Mouse (Mus musculus): ENCODE data around the gene Afmid. TPM values are rescaled to one million over a fixed set of nuclear protein-coding genes. Genes with fewer than 3 reads are reported as not detected.
"Not testable (repeated sequence)": the region's sequence is repeated elsewhere in the genome, so short reads cannot be mapped to it uniquely, and the experiment has no call there.

The Afmid gene
- 6.5 and 6.9 TPM in 2 replicates for polyA plus RNA-seq (2015; fragmentation: Nextera tagmentation; extraction: Ambion mirVana)

- DNase-seq (ENCODE audit: low spot score) = peak; percentile 81
Observed at GRCm38 (mm10) chr11:117825333-117826101, at the start of gene Afmid, which contains the start of gene Tk1. TSS of gene Afmid (plus strand) at chr11:117825924. TSS of gene Tk1 (minus strand) at chr11:117826092.

GRCm38 (mm10) chr11:117776085-117776792, 49.5 kb upstream of the Afmid start:
- no peak for DNase-seq (ENCODE audit: low spot score)

GRCm38 (mm10) chr11:117777111-117777510, 48.6 kb upstream of the Afmid start:
- peak; percentile 66 for DNase-seq (ENCODE audit: low spot score)

GRCm38 (mm10) chr11:117778031-117778430, 47.7 kb upstream of the Afmid start:
- DNase-seq (ENCODE audit: low spot score) = no peak

GRCm38 (mm10) chr11:117778851-117779433, 46.8 kb upstream of the Afmid start:
- no peak for DNase-seq (ENCODE audit: low spot score)

GRCm38 (mm10) chr11:117779434-117780198, 46.1 kb upstream of the Afmid start:
- DNase-seq (ENCODE audit: low spot score) = peak; percentile 57

GRCm38 (mm10) chr11:117780199-117780515, 45.6 kb upstream of the Afmid start:
- no peak for DNase-seq (ENCODE audit: low spot score)

GRCm38 (mm10) chr11:117780582-117781111, 45.1 kb upstream of the Afmid start:
- peak; percentile 96 for DNase-seq (ENCODE audit: low spot score)

GRCm38 (mm10) chr11:117781199-117781821, 44.4 kb upstream of the Afmid start:
- peak; percentile 93 for DNase-seq (ENCODE audit: low spot score)

GRCm38 (mm10) chr11:117781993-117782704, 43.6 kb upstream of the Afmid start, which contains the start of the genes Tmc8 and Tmc6:
TSS of gene Tmc8 (plus strand) at chr11:117782076.
TSS of gene Tmc6 (minus strand) at chr11:117782198.
- peak; percentile 93 for DNase-seq (ENCODE audit: low spot score)

- DNase-seq (ENCODE audit: low spot score) = no peak
Observed at GRCm38 (mm10) chr11:117782705-117783034, 43.1 kb upstream of the Afmid start.

GRCm38 (mm10) chr11:117783089-117783488, 42.6 kb upstream of the Afmid start:
- peak; percentile 94 for DNase-seq (ENCODE audit: low spot score)

- no peak for DNase-seq (ENCODE audit: low spot score)
Observed at GRCm38 (mm10) chr11:117783683-117784309, 41.9 kb upstream of the Afmid start.

- peak; percentile 72 for DNase-seq (ENCODE audit: low spot score)
Observed at GRCm38 (mm10) chr11:117786294-117786693, 39.4 kb upstream of the Afmid start.

- DNase-seq (ENCODE audit: low spot score) = not testable (repeated sequence)
Observed at GRCm38 (mm10) chr11:117788481-117788880, 37.2 kb upstream of the Afmid start.

GRCm38 (mm10) chr11:117790286-117790685, 35.4 kb upstream of the Afmid start:
- peak; percentile 70 for DNase-seq (ENCODE audit: low spot score)

- no peak for DNase-seq (ENCODE audit: low spot score)
Observed at GRCm38 (mm10) chr11:117790703-117791440, 34.9 kb upstream of the Afmid start.

GRCm38 (mm10) chr11:117791441-117791761, 34.3 kb upstream of the Afmid start:
- DNase-seq (ENCODE audit: low spot score) = no peak

All from thymus, postnatal 0 days (tissue).